Mouse (Mus musculus): ENCODE measurements around the gene Pcyt2.

DNA sequence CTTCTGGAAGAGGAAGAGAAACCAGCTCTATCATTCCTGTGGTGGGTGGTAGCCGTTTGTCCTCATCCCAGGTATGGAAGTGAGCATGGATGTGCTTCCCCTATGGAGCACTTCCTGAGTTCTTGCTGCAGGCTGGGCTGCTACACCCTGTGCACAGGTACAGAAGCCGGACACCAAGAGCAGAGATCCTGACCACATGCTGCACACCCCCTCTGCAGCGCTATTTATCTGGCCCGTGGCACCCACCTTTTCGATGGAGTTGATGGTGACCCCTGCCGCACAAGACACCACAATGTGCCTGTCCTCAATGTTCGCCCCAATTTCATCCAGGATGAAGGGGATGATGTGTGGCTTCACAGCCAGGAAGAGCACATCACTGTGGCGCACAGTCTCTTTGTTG lies 24.1 kb upstream of the Pcyt2 start:
- TF ChIP-seq CTCF (IDR thresholded peaks at IDR 0.05; ENCODE audit: low read depth, low read length) (no peak), GATA1 (IDR thresholded peaks at IDR 0.05; ENCODE audit: borderline replicate concordance, low read length) (no peak), GATA2 (IDR thresholded peaks at IDR 0.05; ENCODE audit: borderline replicate concordance, low read depth, low read length) (no peak), TAL1 (conservative IDR thresholded peaks at IDR 0.05; ENCODE audit: low read depth, low read length) (no peak), POLR2AphosphoS5 (IDR thresholded peaks at IDR 0.05; ENCODE audit: insufficient replicate concordance, low read depth, low read length) (no peak)
